Mouse (Mus musculus) heart, adult 2 months (tissue): ENCODE results near the gene Efhd1.

Source experiments
- EP300 ChIP-seq: fragments of 200-500 bp; IDR thresholded peaks from 2 replicates; pipeline ENCODE4 v1.6.1; 2011; ENCODE audit warnings: low read depth, low read length, control low read depth; ENCODE audit not compliant: insufficient read depth
- POLR2A ChIP-seq: fragments of 200-500 bp; IDR thresholded peaks from 2 replicates; pipeline ENCODE4 v1.6.1; 2011; ENCODE audit warnings: mild to moderate bottlenecking, low read depth, low read length, control low read depth; ENCODE audit not compliant: insufficient read depth

DNA sequence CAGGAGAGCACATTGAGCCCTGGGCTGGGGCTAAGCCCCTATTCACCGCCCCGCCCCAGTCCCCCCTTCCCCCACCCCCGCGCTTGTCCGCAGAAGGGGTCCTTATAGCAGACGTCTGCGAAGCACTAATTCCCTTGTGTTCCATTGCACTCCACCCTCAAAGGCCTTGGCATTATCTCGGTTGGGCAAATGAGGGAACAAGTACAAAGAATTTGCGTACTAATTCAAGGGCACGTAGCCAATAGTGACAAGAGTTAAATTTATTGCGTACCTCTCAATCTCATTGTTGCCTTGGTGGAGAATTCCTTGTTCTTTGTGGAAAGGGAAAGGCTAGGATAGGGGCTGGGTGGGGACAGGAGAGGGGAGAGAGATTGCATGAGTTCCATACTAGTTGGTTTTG is 6.5 kb upstream of the Efhd1 start:
- TF ChIP-seq POLR2A (no peak), EP300 (no peak)
